ENCODE assay signal across 30 mouse cellular contexts in genomic region chr13:56219254-56219653, GRCm38 (mm10). TPM values are rescaled to one million over a fixed set of nuclear protein-coding genes. Genes with fewer than 3 reads are reported as not detected.
DNase-seq lines count a peak whose midpoint lies in the region; ATAC-seq lines count a peak whose summit lies in the region.
"Had no signal": no experiment of that assay in that cellular context is flagged by ENCODE, and none has a peak within 500 bp of the region (broad histone marks: within the 10 kb centered on the region; RNA-seq: fewer than 3 reads in every experiment).

No protein-coding gene starts in this region.

- H3K9me3 ChIP-seq in forebrain, embryonic 10.5 days = no peaks in the 10 kb centered on the region
- H3K9me3 ChIP-seq in forebrain, embryonic 14.5 days (replicated peaks; ENCODE audit: control insufficient read depth, low read length) = no peaks in the 10 kb centered on the region
- H3K9me3 ChIP-seq in midbrain, embryonic 10.5 days (replicated peaks) = no peaks in the 10 kb centered on the region
- H3K9me3 ChIP-seq: embryonic facial prominence, embryonic 10.5 days; heart, embryonic 10.5 days; hindbrain, embryonic 10.5 days; liver, embryonic 13.5 days; midbrain, embryonic 15.5 days; neural tube, embryonic 13.5 days had no signal

- no peak overlapping the region for H3K4me3 ChIP-seq in forebrain, embryonic 10.5 days
- no peak overlapping the region for H3K4me3 ChIP-seq in forebrain, embryonic 14.5 days (ENCODE audit: low read depth, low read length)
- no peak overlapping the region for H3K4me3 ChIP-seq in midbrain, embryonic 10.5 days
- H3K4me3 ChIP-seq: embryonic facial prominence, embryonic 10.5 days; gastrocnemius, adult 2 months; heart, embryonic 10.5 days; hindbrain, embryonic 10.5 days; liver, embryonic 13.5 days; midbrain, embryonic 15.5 days; neural tube, embryonic 13.5 days had no signal

- H3K9ac ChIP-seq in forebrain, embryonic 14.5 days (ENCODE audit: low read length) = no peak overlapping the region
- H3K9ac ChIP-seq: liver, embryonic 13.5 days; midbrain, embryonic 15.5 days; neural tube, embryonic 13.5 days had no signal

- H3K27ac ChIP-seq in forebrain, embryonic 10.5 days = peak overlapping the region; percentile 35; the same call in 1 of the 2 replicates
- H3K27ac ChIP-seq in forebrain, embryonic 14.5 days (ENCODE audit: low read depth, low read length) = no peak overlapping the region
- no peak overlapping the region; the same call in 1 of the 2 replicates for H3K27ac ChIP-seq in midbrain, embryonic 10.5 days (replicated peaks)
- H3K27ac ChIP-seq: gastrocnemius, adult 2 months; heart, embryonic 10.5 days; liver, embryonic 13.5 days; midbrain, embryonic 15.5 days; neural tube, embryonic 13.5 days; stomach, postnatal 0 days had no signal

- 51% methylated on average over 9 of the region's 9 CpGs for WGBS in forebrain, embryonic 10.5 days
- WGBS in forebrain, embryonic 14.5 days = 57% methylated on average over 9 of the region's 9 CpGs
- 64% methylated on average over 9 of the region's 9 CpGs for WGBS in midbrain, embryonic 10.5 days

- peaks cover 98% of the 10 kb centered on the region for H3K27me3 ChIP-seq in forebrain, embryonic 10.5 days (ENCODE audit: poor library complexity, severe bottlenecking)
- H3K27me3 ChIP-seq in forebrain, embryonic 14.5 days (replicated peaks; ENCODE audit: control insufficient read depth, insufficient read depth, low read length) = peaks cover 12% of the 10 kb centered on the region
- H3K27me3 ChIP-seq in midbrain, embryonic 10.5 days (ENCODE audit: low read depth, poor library complexity, severe bottlenecking) = peaks cover 94% of the 10 kb centered on the region

- intact Hi-C loops in heart, postnatal 36 days (cut with DNase I) = no loop called here

- ATAC-seq in forebrain, embryonic 14.5 days = no peak
- ATAC-seq: hindbrain, embryonic 16.5 days; intestine, embryonic 16.5 days; midbrain, embryonic 15.5 days had no signal

- no peak for DNase-seq in forebrain, embryonic 10.5 days (ENCODE audit: extremely low spot score, low spot score)
- DNase-seq in forebrain, embryonic 14.5 days (ENCODE audit: low spot score) = no peak
- DNase-seq in ZHBTc4 (ENCODE audit: low read depth, low spot score) = peak; percentile 84
- DNase-seq in induced T-regulatory cell, adult 2 months (ENCODE audit: low read depth) = peak; percentile 75
- DNase-seq in thymus, postnatal 36 days = peak; percentile 29 to 48
- DNase-seq in heart, postnatal 36 days = no peak
- DNase-seq in ovary, postnatal 36 days (ENCODE audit: low spot score) = no peak
- DNase-seq in midbrain, embryonic 10.5 days (ENCODE audit: low spot score) = no peak
- DNase-seq: adrenal gland, postnatal 36 days; cerebellum, adult 11 months; cerebellum, adult 9-11 months; gastrocnemius, adult 2 months; kidney, postnatal 4 days; liver, embryonic 13.5 days; lung, adult 2 months; right cerebral cortex, adult 18-20 months had no signal

- H3K36me3 ChIP-seq in forebrain, embryonic 10.5 days (replicated peaks) = no peaks in the 10 kb centered on the region
- H3K36me3 ChIP-seq in forebrain, embryonic 14.5 days (ENCODE audit: control insufficient read depth, insufficient read depth, low read length) = no peaks in the 10 kb centered on the region
- H3K36me3 ChIP-seq in midbrain, embryonic 10.5 days = no peaks in the 10 kb centered on the region
- H3K36me3 ChIP-seq: embryonic facial prominence, embryonic 10.5 days; heart, embryonic 10.5 days; hindbrain, embryonic 10.5 days; liver, embryonic 13.5 days; midbrain, embryonic 15.5 days; neural tube, embryonic 13.5 days had no signal

- no peak overlapping the region for H3K4me2 ChIP-seq in forebrain, embryonic 14.5 days (ENCODE audit: low read length)
- H3K4me2 ChIP-seq: liver, embryonic 13.5 days; midbrain, embryonic 15.5 days; neural tube, embryonic 13.5 days had no signal

- peaks cover 83% of the 10 kb centered on the region for H3K4me1 ChIP-seq in forebrain, embryonic 10.5 days
- H3K4me1 ChIP-seq in forebrain, embryonic 14.5 days (ENCODE audit: control insufficient read depth, insufficient read depth, low read length) = peaks cover 33% of the 10 kb centered on the region
- peaks cover 88% of the 10 kb centered on the region for H3K4me1 ChIP-seq in midbrain, embryonic 10.5 days

RNA-seq across cellular contexts. Expression of gene Neurog1, which starts 32.7 kb away (rescaled TPM):
- polyA plus RNA-seq in forebrain, embryonic 10.5 days (2016; fragmentation: Nextera tagmentation; extraction: Ambion mirVana) = 13.5 and 18.5 TPM in 2 replicates
- polyA plus RNA-seq in forebrain, embryonic 14.5 days (2014; fragmentation: Nextera tagmentation; extraction: Ambion mirVana) = 3.4 and 4.3 TPM in 2 replicates
- total RNA-seq in heart, postnatal 36 days (2021) = not detected
- 33.7 and 34.4 TPM in 2 replicates for polyA plus RNA-seq in midbrain, embryonic 10.5 days (2016; fragmentation: Nextera tagmentation; extraction: Ambion mirVana)
- total RNA-seq: adrenal gland, adult 18-20 months; adrenal gland, postnatal 36 days; gastrocnemius, adult 2 months; gastrocnemius, postnatal 4 days; megakaryocyte-erythroid progenitor cell, adult 5-6 weeks had no signal
- polyA plus RNA-seq: heart, embryonic 16.5 days; intestine, embryonic 16.5 days; kidney, embryonic 16.5 days; liver, embryonic 13.5 days; lung, adult 2 months; stomach, postnatal 0 days; urinary bladder, adult 2 months had no signal

RNA-seq across cellular contexts. Expression of gene Tifab, which starts 40.6 kb away (rescaled TPM):
- 0.97 and 1.2 TPM in 2 replicates for polyA plus RNA-seq in forebrain, embryonic 10.5 days (2016; fragmentation: Nextera tagmentation; extraction: Ambion mirVana)
- polyA plus RNA-seq in forebrain, embryonic 14.5 days (2014; fragmentation: Nextera tagmentation; extraction: Ambion mirVana) = 0.42 and 0.58 TPM in 2 replicates
- 1 to 10 TPM; 1.3 to 1.7 TPM for total RNA-seq in heart, postnatal 36 days (2021)
- 1.4 and 1.6 TPM in 2 replicates for polyA plus RNA-seq in midbrain, embryonic 10.5 days (2016; fragmentation: Nextera tagmentation; extraction: Ambion mirVana)

Comparison
In these comparisons a context has a peak if more than half of its experiments do, and no peak if none do; other contexts are left out.
1. DNase-seq: peak in ZHBTc4 (single experiment), induced T-regulatory cell, adult 2 months (single experiment) and thymus, postnatal 36 days (2 of 2); none in forebrain, embryonic 10.5 days (single experiment), forebrain, embryonic 14.5 days (single experiment), heart, postnatal 36 days (0 of 2), ovary, postnatal 36 days (single experiment) and midbrain, embryonic 10.5 days (single experiment).